21 mouse cellular contexts compared by ENCODE assay signal in the genomic region with DNA sequence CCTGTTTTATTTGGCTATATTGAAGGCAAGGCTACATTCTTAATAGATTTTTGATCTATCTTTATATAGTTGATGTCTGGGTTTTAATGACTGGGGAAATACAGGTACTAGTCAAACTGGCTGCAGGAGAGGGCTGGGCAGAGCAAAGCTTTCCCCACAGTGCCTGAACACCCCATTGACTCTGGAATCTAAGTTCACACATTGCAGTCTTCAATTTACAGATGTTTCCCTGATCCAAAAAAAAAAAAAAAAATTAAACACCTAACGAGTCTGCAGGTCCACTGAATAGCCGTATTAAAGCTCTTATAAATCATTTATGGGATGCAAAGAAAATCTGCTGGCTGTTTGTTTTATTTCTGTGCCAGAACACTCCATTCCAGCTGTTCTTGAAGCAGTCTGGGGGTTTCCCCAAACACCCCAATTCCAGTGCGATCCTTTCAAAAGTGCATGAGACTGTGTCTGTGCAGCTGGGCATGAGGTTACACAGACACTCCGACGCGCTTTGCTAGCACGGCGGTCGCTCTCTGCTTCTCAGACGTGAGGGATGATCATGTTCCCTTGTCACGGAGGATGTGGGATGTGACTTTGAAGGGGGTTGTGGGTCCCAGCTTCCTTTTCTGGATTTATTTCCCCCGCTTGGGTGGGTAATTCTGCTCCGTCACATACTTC.
DNase-seq lines count a peak whose midpoint lies in the region; ATAC-seq and TF ChIP-seq lines count a peak whose summit lies in the region.
"Had no signal": no experiment of that assay in that cellular context is flagged by ENCODE, and none has a peak within 500 bp of the region (broad histone marks: within the 10 kb centered on the region; RNA-seq: fewer than 3 reads in every experiment).

No protein-coding gene starts in this region.

- no peak for ATAC-seq in intestine, embryonic 14.5 days (replicated peaks; ENCODE audit: low FRiP score, low TSS enrichment, low read depth)
- no peak for ATAC-seq in intestine, postnatal 0 days
- ATAC-seq in lung, embryonic 14.5 days (ENCODE audit: insufficient read depth) = no peak
- no peak for ATAC-seq in lung, postnatal 0 days
- ATAC-seq in limb, embryonic 14.5 days (ENCODE audit: low FRiP score, low read depth) = peak; percentile 71
- ATAC-seq: activated CD4-positive, CD25-positive, alpha-beta regulatory T cell, adult 4 months; forebrain, embryonic 16.5 days; Patski had no signal

- 0 out of 2 replicates have a peak, but pooled peaks cover 3% of the 10 kb centered on the region for H3K4me1 ChIP-seq in intestine, embryonic 14.5 days (replicated peaks; ENCODE audit: control insufficient read depth, insufficient read depth, low read length)
- no peaks in the 10 kb centered on the region for H3K4me1 ChIP-seq in intestine, postnatal 0 days (replicated peaks; ENCODE audit: control insufficient read depth, insufficient read depth, low read length)
- no peaks in the 10 kb centered on the region for H3K4me1 ChIP-seq in lung, embryonic 14.5 days (ENCODE audit: insufficient read depth)
- no peaks in the 10 kb centered on the region for H3K4me1 ChIP-seq in lung, postnatal 0 days (ENCODE audit: insufficient read depth, low read depth, low read length)
- peaks cover 65% of the 10 kb centered on the region for H3K4me1 ChIP-seq in limb, embryonic 10.5 days
- H3K4me1 ChIP-seq in limb, embryonic 14.5 days (ENCODE audit: control insufficient read depth, insufficient read depth, low read length) = peaks cover 45% of the 10 kb centered on the region
- H3K4me1 ChIP-seq in thymus, adult 2 months (replicated peaks; ENCODE audit: control insufficient read depth, insufficient read depth, low read length) = no peaks in the 10 kb centered on the region
- H3K4me1 ChIP-seq: hindbrain, embryonic 15.5 days had no signal

- H3K36me3 ChIP-seq in intestine, embryonic 14.5 days (ENCODE audit: control insufficient read depth, insufficient read depth, low read length) = no peaks in the 10 kb centered on the region
- no peaks in the 10 kb centered on the region for H3K36me3 ChIP-seq in intestine, postnatal 0 days (ENCODE audit: control insufficient read depth, insufficient read depth)
- H3K36me3 ChIP-seq in lung, embryonic 14.5 days (ENCODE audit: insufficient read depth) = no peaks in the 10 kb centered on the region
- H3K36me3 ChIP-seq in lung, postnatal 0 days (ENCODE audit: insufficient read depth, low read length) = no peaks in the 10 kb centered on the region
- H3K36me3 ChIP-seq in limb, embryonic 10.5 days = no peaks in the 10 kb centered on the region
- no peaks in the 10 kb centered on the region for H3K36me3 ChIP-seq in limb, embryonic 14.5 days (ENCODE audit: control insufficient read depth, insufficient read depth, low read length)
- no peaks in the 10 kb centered on the region for H3K36me3 ChIP-seq in thymus, adult 2 months (ENCODE audit: control insufficient read depth, insufficient read depth, low read length)
- H3K36me3 ChIP-seq: heart, embryonic 13.5 days; hindbrain, embryonic 15.5 days had no signal

- H3K9me3 ChIP-seq in intestine, embryonic 14.5 days (ENCODE audit: control insufficient read depth, low read length) = no peaks in the 10 kb centered on the region
- H3K9me3 ChIP-seq in intestine, postnatal 0 days (ENCODE audit: control insufficient read depth) = no peaks in the 10 kb centered on the region
- no peaks in the 10 kb centered on the region for H3K9me3 ChIP-seq in lung, embryonic 14.5 days (ENCODE audit: low read depth, low read length)
- H3K9me3 ChIP-seq in lung, postnatal 0 days (ENCODE audit: low read length) = no peaks in the 10 kb centered on the region
- H3K9me3 ChIP-seq in limb, embryonic 10.5 days (replicated peaks) = no peaks in the 10 kb centered on the region
- no peaks in the 10 kb centered on the region for H3K9me3 ChIP-seq in limb, embryonic 14.5 days (ENCODE audit: control insufficient read depth, low read length)
- H3K9me3 ChIP-seq: heart, embryonic 13.5 days; hindbrain, embryonic 15.5 days had no signal

- peak; percentile 52 for DNase-seq in intestine, embryonic 14.5 days (ENCODE audit: low spot score)
- peak; percentile 21 for DNase-seq in lung, embryonic 14.5 days
- DNase-seq in lung, postnatal 0 days (ENCODE audit: low spot score) = no peak
- no peak for DNase-seq in limb, embryonic 10.5 days (ENCODE audit: low spot score)
- peak; percentile 72 for DNase-seq in limb, embryonic 14.5 days (ENCODE audit: low spot score)
- no peak for DNase-seq in retina, postnatal 1 day
- DNase-seq in thymus, adult 2 months = no peak
- DNase-seq: adrenal gland, postnatal 14 days; cerebellum, adult 11-12 months; cerebellum, adult 9-10 months; cerebellum, postnatal 25 days; gastrocnemius, adult 2 months; gastrocnemius, postnatal 25 days; heart, postnatal 36 days had no signal

- WGBS in intestine, embryonic 14.5 days = 39% methylated on average over 13 of the region's 13 CpGs
- WGBS in intestine, postnatal 0 days = 65% methylated on average over 13 of the region's 13 CpGs
- WGBS in lung, embryonic 14.5 days = 43% methylated on average over 13 of the region's 13 CpGs
- WGBS in lung, postnatal 0 days = 64% methylated on average over 13 of the region's 13 CpGs
- WGBS in limb, embryonic 10.5 days = 79% methylated on average over 13 of the region's 13 CpGs
- WGBS in limb, embryonic 14.5 days = 24% methylated on average over 13 of the region's 13 CpGs
- 84% methylated on average over 13 of the region's 13 CpGs for WGBS in thymus, adult 2 months

- H3K9ac ChIP-seq in intestine, embryonic 14.5 days (ENCODE audit: low read length) = no peak overlapping the region
- no peak overlapping the region for H3K9ac ChIP-seq in intestine, postnatal 0 days (ENCODE audit: low read depth, low read length)
- H3K9ac ChIP-seq in lung, embryonic 14.5 days = no peak overlapping the region
- no peak overlapping the region for H3K9ac ChIP-seq in lung, postnatal 0 days (replicated peaks; ENCODE audit: low read depth)
- H3K9ac ChIP-seq in limb, embryonic 14.5 days (ENCODE audit: low read depth, low read length, severe bottlenecking) = no peak overlapping the region
- H3K9ac ChIP-seq: heart, embryonic 13.5 days; hindbrain, embryonic 15.5 days had no signal

- no peaks in the 10 kb centered on the region for H3K27me3 ChIP-seq in intestine, embryonic 14.5 days (replicated peaks; ENCODE audit: control insufficient read depth, insufficient read depth, low read length)
- H3K27me3 ChIP-seq in intestine, postnatal 0 days (replicated peaks; ENCODE audit: control insufficient read depth, insufficient read depth, low read length) = no peaks in the 10 kb centered on the region
- no peaks in the 10 kb centered on the region for H3K27me3 ChIP-seq in lung, embryonic 14.5 days (ENCODE audit: insufficient read depth, low read length)
- H3K27me3 ChIP-seq in lung, postnatal 0 days (replicated peaks; ENCODE audit: insufficient read depth, low read length) = no peaks in the 10 kb centered on the region
- no peaks in the 10 kb centered on the region for H3K27me3 ChIP-seq in limb, embryonic 10.5 days (ENCODE audit: low read depth, poor library complexity, severe bottlenecking)
- H3K27me3 ChIP-seq in limb, embryonic 14.5 days (ENCODE audit: control insufficient read depth, insufficient read depth, low read length) = no peaks in the 10 kb centered on the region
- H3K27me3 ChIP-seq in thymus, adult 2 months (ENCODE audit: control insufficient read depth, insufficient read depth, low read length) = no peaks in the 10 kb centered on the region
- H3K27me3 ChIP-seq: CH12.LX; heart, embryonic 13.5 days; hindbrain, embryonic 15.5 days; Patski had no signal

- no peak overlapping the region for H3K4me3 ChIP-seq in intestine, embryonic 14.5 days (ENCODE audit: low read depth, low read length)
- no peak overlapping the region for H3K4me3 ChIP-seq in intestine, postnatal 0 days (ENCODE audit: low read depth, low read length)
- no peak overlapping the region for H3K4me3 ChIP-seq in lung, embryonic 14.5 days (ENCODE audit: low read depth, low read length)
- no peak overlapping the region for H3K4me3 ChIP-seq in lung, postnatal 0 days (ENCODE audit: low read depth, low read length)
- H3K4me3 ChIP-seq in limb, embryonic 10.5 days = no peak overlapping the region
- H3K4me3 ChIP-seq in limb, embryonic 14.5 days (replicated peaks; ENCODE audit: low read length) = no peak overlapping the region
- no peak overlapping the region for H3K4me3 ChIP-seq in thymus, adult 2 months (ENCODE audit: control insufficient read depth, insufficient read depth, low read length)
- H3K4me3 ChIP-seq: gastrocnemius, adult 2 months; heart, embryonic 13.5 days; hindbrain, embryonic 15.5 days had no signal

- no peak for TF ChIP-seq CTCF in intestine, postnatal 0 days (IDR thresholded peaks at IDR 0.05; ENCODE audit: low read depth)
- no peak for TF ChIP-seq CTCF in lung, embryonic 14.5 days (IDR thresholded peaks at IDR 0.05; ENCODE audit: low read depth)
- TF ChIP-seq CTCF in lung, postnatal 0 days (IDR thresholded peaks at IDR 0.05) = no peak
- TF ChIP-seq CTCF in thymus, adult 2 months (IDR thresholded peaks at IDR 0.05; ENCODE audit: borderline replicate concordance, control insufficient read depth, extremely low read depth, insufficient read depth, low read length, poor library complexity) = no peak

- no peak overlapping the region; the same call in 1 of the 2 replicates for H3K4me2 ChIP-seq in intestine, embryonic 14.5 days (ENCODE audit: low read length)
- no peak overlapping the region for H3K4me2 ChIP-seq in intestine, postnatal 0 days (replicated peaks; ENCODE audit: low read depth)
- no peak overlapping the region for H3K4me2 ChIP-seq in lung, embryonic 14.5 days
- H3K4me2 ChIP-seq in lung, postnatal 0 days (replicated peaks; ENCODE audit: low read depth, low read length) = no peak overlapping the region
- H3K4me2 ChIP-seq in limb, embryonic 14.5 days (replicated peaks; ENCODE audit: low read depth, low read length, severe bottlenecking) = peak overlapping the region; percentile 20; the same call in 1 of the 2 replicates
- H3K4me2 ChIP-seq: heart, embryonic 13.5 days; hindbrain, embryonic 15.5 days had no signal

- H3K27ac ChIP-seq in intestine, embryonic 14.5 days (ENCODE audit: low read depth) = peak overlapping the region; percentile 18; the same call in 1 of the 2 replicates
- H3K27ac ChIP-seq in intestine, postnatal 0 days (ENCODE audit: low read depth, low read length) = no peak overlapping the region
- H3K27ac ChIP-seq in lung, embryonic 14.5 days (ENCODE audit: low read depth) = no peak overlapping the region
- H3K27ac ChIP-seq in lung, postnatal 0 days (ENCODE audit: low read length) = no peak overlapping the region
- H3K27ac ChIP-seq in limb, embryonic 10.5 days = peak overlapping the region; percentile 74; the same call in 1 of the 2 replicates
- H3K27ac ChIP-seq in limb, embryonic 14.5 days (replicated peaks; ENCODE audit: low read depth, low read length) = peak overlapping the region; percentile 76
- H3K27ac ChIP-seq in thymus, adult 2 months (ENCODE audit: control insufficient read depth, insufficient read depth, low read length) = no peak overlapping the region
- H3K27ac ChIP-seq: gastrocnemius, adult 2 months; heart, embryonic 13.5 days; hindbrain, embryonic 15.5 days had no signal

- no peak for TF ChIP-seq POLR2A in limb, embryonic 14.5 days (IDR thresholded peaks at IDR 0.05; ENCODE audit: borderline replicate concordance, extremely low read depth, insufficient read depth, insufficient read length)
- no peak for TF ChIP-seq POLR2A in thymus, adult 2 months (IDR thresholded peaks at IDR 0.05; ENCODE audit: control insufficient read depth, extremely low read depth, insufficient read depth, low read length, poor library complexity)

- TF ChIP-seq EP300 in lung, postnatal 0 days (IDR thresholded peaks at IDR 0.05) = no peak

Comparison
In these comparisons a context has a peak if more than half of its experiments do, and no peak if none do; other contexts are left out.
1. DNase-seq: peak in intestine, embryonic 14.5 days (single experiment), lung, embryonic 14.5 days (single experiment) and limb, embryonic 14.5 days (single experiment); none in lung, postnatal 0 days (single experiment), limb, embryonic 10.5 days (single experiment), retina, postnatal 1 day (single experiment) and thymus, adult 2 months (single experiment).
2. H3K27ac ChIP-seq: peak in intestine, embryonic 14.5 days (single experiment), limb, embryonic 10.5 days (single experiment) and limb, embryonic 14.5 days (single experiment); none in intestine, postnatal 0 days (single experiment), lung, embryonic 14.5 days (single experiment), lung, postnatal 0 days (single experiment) and thymus, adult 2 months (single experiment).